Comparison of ENCODE assay signal across 14 mouse cellular contexts in genomic region chr11:54492559-54492958, GRCm38 (mm10). TPM values are rescaled to one million over a fixed set of nuclear protein-coding genes. Genes with fewer than 3 reads are reported as not detected.
A peak's percentile ranks its signal among the peaks of the same experiment; 100 is the strongest.
DNase-seq lines count a peak whose midpoint lies in the region; ATAC-seq and TF ChIP-seq lines count a peak whose summit lies in the region.
"Had no signal": no experiment of that assay in that cellular context is flagged by ENCODE, and none has a peak within 500 bp of the region (broad histone marks: within the 10 kb centered on the region; RNA-seq: fewer than 3 reads in every experiment).

No protein-coding gene starts in this region.

- H3K4me1 ChIP-seq in limb, embryonic 15.5 days, result no peaks in the 10 kb centered on the region
- H3K4me1 ChIP-seq in limb, embryonic 10.5 days, result no peaks in the 10 kb centered on the region
- no peaks in the 10 kb centered on the region for H3K4me1 ChIP-seq in MEL (ENCODE audit: control insufficient read depth in 1 of 2, insufficient read depth in 2 of 2, low read length in 2 of 2)
- H3K4me1 ChIP-seq in thymus, adult 2 months (replicated peaks; ENCODE audit: control insufficient read depth, insufficient read depth, low read length), result no peaks in the 10 kb centered on the region
- H3K4me1 ChIP-seq in neural tube, embryonic 15.5 days, result no peaks in the 10 kb centered on the region
- H3K4me1 ChIP-seq: liver, embryonic 12.5 days; midbrain, embryonic 12.5 days had no signal

- TF ChIP-seq EP300 in MEL (IDR thresholded peaks at IDR 0.05; ENCODE audit: low read depth in 1 of 2, low read length in 2 of 2), result no peak

- no peak for ATAC-seq in limb, embryonic 15.5 days (ENCODE audit: insufficient number of reproducible peaks, low FRiP score, low TSS enrichment, low read depth)
- peak; percentile 93 for ATAC-seq in granulocyte monocyte progenitor cell, adult 5-6 weeks (replicated peaks; ENCODE audit: poor library complexity, severe bottlenecking)
- ATAC-seq in neural tube, embryonic 15.5 days (ENCODE audit: low FRiP score), result no peak
- ATAC-seq: liver, embryonic 12.5 days had no signal

- DNase-seq in limb, embryonic 10.5 days (ENCODE audit: low spot score), result no peak
- DNase-seq in MEL (ENCODE audit: low read depth, low spot score), result peak; percentile 24
- peak; percentile 19 for DNase-seq in thymus, adult 2 months
- DNase-seq in urinary bladder, postnatal 10 days (ENCODE audit: low spot score), result no peak
- DNase-seq in frontal cortex, postnatal 25 days (ENCODE audit: low spot score in 2 of 2), result no peak
- DNase-seq: cerebellum, postnatal 25 days; gastrocnemius, adult 2 months; kidney, adult 8-10 months had no signal

- H3K27ac ChIP-seq in limb, embryonic 15.5 days, result 0 out of 2 replicates have a peak overlapping the region, but pooled peaks have one; percentile 11
- no peak overlapping the region for H3K27ac ChIP-seq in limb, embryonic 10.5 days
- no peak overlapping the region for H3K27ac ChIP-seq in MEL (ENCODE audit: control insufficient read depth, low read depth, low read length)
- H3K27ac ChIP-seq in thymus, adult 2 months (ENCODE audit: control insufficient read depth, insufficient read depth, low read length), result no peak overlapping the region
- H3K27ac ChIP-seq in neural tube, embryonic 15.5 days (replicated peaks), result no peak overlapping the region
- H3K27ac ChIP-seq: gastrocnemius, adult 2 months; liver, embryonic 12.5 days; midbrain, embryonic 12.5 days had no signal

- TF ChIP-seq RAD21 in MEL (IDR thresholded peaks at IDR 0.05; ENCODE audit: low read depth, low read length), result no peak

- peaks cover 10% of the 10 kb centered on the region; the same call in 1 of the 2 replicates for H3K36me3 ChIP-seq in limb, embryonic 15.5 days
- H3K36me3 ChIP-seq in limb, embryonic 10.5 days, result peaks cover 16% of the 10 kb centered on the region
- H3K36me3 ChIP-seq in MEL (ENCODE audit: control insufficient read depth in 1 of 2, insufficient read depth in 2 of 2, low read length in 2 of 2), result peaks cover 3 to 64% of the 10 kb centered on the region in 2 experiments; a peak in 3 of 4 replicates
- H3K36me3 ChIP-seq in thymus, adult 2 months (ENCODE audit: control insufficient read depth, insufficient read depth, low read length), result no peaks in the 10 kb centered on the region
- peaks cover 10% of the 10 kb centered on the region; the same call in 1 of the 2 replicates for H3K36me3 ChIP-seq in neural tube, embryonic 15.5 days

- 75% methylated on average over 4 of the region's 4 CpGs for WGBS in limb, embryonic 15.5 days
- WGBS in limb, embryonic 10.5 days, result 88% methylated on average over 4 of the region's 4 CpGs
- 6% methylated on average over 4 of the region's 4 CpGs for WGBS in thymus, adult 2 months
- 86% methylated on average over 4 of the region's 4 CpGs for WGBS in neural tube, embryonic 15.5 days

- no peak overlapping the region for H3K9ac ChIP-seq in limb, embryonic 15.5 days
- H3K9ac ChIP-seq in MEL (ENCODE audit: control insufficient read depth, low read depth, low read length, poor library complexity, severe bottlenecking), result no peak overlapping the region
- no peak overlapping the region for H3K9ac ChIP-seq in neural tube, embryonic 15.5 days (replicated peaks)
- H3K9ac ChIP-seq: liver, embryonic 12.5 days; midbrain, embryonic 12.5 days had no signal

- H3K4me3 ChIP-seq in limb, embryonic 15.5 days, result no peak overlapping the region
- H3K4me3 ChIP-seq in limb, embryonic 10.5 days, result no peak overlapping the region
- no peak overlapping the region for H3K4me3 ChIP-seq in MEL (ENCODE audit: control insufficient read depth in 1 of 2, insufficient read depth in 1 of 2, low read depth in 2 of 2, low read length in 2 of 2)
- H3K4me3 ChIP-seq in thymus, adult 2 months (ENCODE audit: control insufficient read depth, insufficient read depth, low read length), result no peak overlapping the region
- no peak overlapping the region for H3K4me3 ChIP-seq in neural tube, embryonic 15.5 days (replicated peaks)
- H3K4me3 ChIP-seq: gastrocnemius, adult 2 months; liver, embryonic 12.5 days; midbrain, embryonic 12.5 days had no signal

- TF ChIP-seq CTCF in MEL (IDR thresholded peaks at IDR 0.05 in 2 of 3, conservative IDR thresholded peaks at IDR 0.05 in 1 of 3; ENCODE audit: control insufficient read depth in 1 of 3, insufficient read depth in 1 of 3, low read depth in 2 of 3, low read length in 3 of 3, poor library complexity in 1 of 3, severe bottlenecking in 1 of 3), result no peak
- no peak for TF ChIP-seq CTCF in thymus, adult 2 months (IDR thresholded peaks at IDR 0.05; ENCODE audit: borderline replicate concordance, control insufficient read depth, extremely low read depth, insufficient read depth, low read length, poor library complexity)

- no peak overlapping the region for H3K4me2 ChIP-seq in limb, embryonic 15.5 days
- no peak overlapping the region for H3K4me2 ChIP-seq in neural tube, embryonic 15.5 days
- H3K4me2 ChIP-seq: liver, embryonic 12.5 days; midbrain, embryonic 12.5 days had no signal

- no peaks in the 10 kb centered on the region for H3K9me3 ChIP-seq in limb, embryonic 15.5 days
- H3K9me3 ChIP-seq in limb, embryonic 10.5 days (replicated peaks), result no peaks in the 10 kb centered on the region
- no peaks in the 10 kb centered on the region for H3K9me3 ChIP-seq in MEL (replicated peaks; ENCODE audit: insufficient read depth, low read length)
- no peaks in the 10 kb centered on the region for H3K9me3 ChIP-seq in neural tube, embryonic 15.5 days (replicated peaks)
- H3K9me3 ChIP-seq: G1E; liver, embryonic 12.5 days; midbrain, embryonic 12.5 days had no signal

- no peaks in the 10 kb centered on the region for H3K27me3 ChIP-seq in limb, embryonic 15.5 days
- no peaks in the 10 kb centered on the region for H3K27me3 ChIP-seq in limb, embryonic 10.5 days (ENCODE audit: low read depth, poor library complexity, severe bottlenecking)
- no peaks in the 10 kb centered on the region for H3K27me3 ChIP-seq in MEL (ENCODE audit: control insufficient read depth in 1 of 2, insufficient read depth in 2 of 2, low read length in 2 of 2)
- H3K27me3 ChIP-seq in thymus, adult 2 months (ENCODE audit: control insufficient read depth, insufficient read depth, low read length), result no peaks in the 10 kb centered on the region
- no peaks in the 10 kb centered on the region for H3K27me3 ChIP-seq in neural tube, embryonic 15.5 days (replicated peaks)
- H3K27me3 ChIP-seq: liver, embryonic 12.5 days; midbrain, embryonic 12.5 days had no signal

- no peaks in the 10 kb centered on the region; the same call in none of the 2 replicates for H3K79me2 ChIP-seq in MEL (ENCODE audit: control insufficient read depth, insufficient read depth, low read length, poor library complexity)

- TF ChIP-seq POLR2A in MEL (IDR thresholded peaks at IDR 0.05; ENCODE audit: control insufficient read depth in 1 of 2, insufficient read depth in 1 of 2, low read depth in 1 of 2, low read length in 2 of 2, poor library complexity in 1 of 2), result no peak
- no peak for TF ChIP-seq POLR2A in thymus, adult 2 months (IDR thresholded peaks at IDR 0.05; ENCODE audit: control insufficient read depth, extremely low read depth, insufficient read depth, low read length, poor library complexity)

TF ChIP-seq in MEL, 35 proteins besides CTCF, POLR2A, EP300 and RAD21:
- no peak for TF ChIP-seq CHD2 (IDR thresholded peaks at IDR 0.05; ENCODE audit: low read length)
- TF ChIP-seq ZMIZ1 (IDR thresholded peaks at IDR 0.05; ENCODE audit: low read depth, low read length), result no peak
- TF ChIP-seq POLR2AphosphoS2 (IDR thresholded peaks at IDR 0.05; ENCODE audit: low read length), result no peak
- TF ChIP-seq UBTF (IDR thresholded peaks at IDR 0.05; ENCODE audit: borderline replicate concordance, insufficient read depth, low read depth, low read length), result no peak
- TF ChIP-seq TAL1 (IDR thresholded peaks at IDR 0.05; ENCODE audit: low read length), result no peak
- TF ChIP-seq KAT2A (conservative IDR thresholded peaks at IDR 0.05; ENCODE audit: low read depth, low read length), result no peak
- TF ChIP-seq ZNF384 (IDR thresholded peaks at IDR 0.05; ENCODE audit: low read depth, low read length), result no peak
- TF ChIP-seq MYC (IDR thresholded peaks at IDR 0.05; ENCODE audit: low read depth, low read length), result no peak
- no peak for TF ChIP-seq JUND (IDR thresholded peaks at IDR 0.05; ENCODE audit: low read depth, low read length)
- TF ChIP-seq NRF1 (IDR thresholded peaks at IDR 0.05; ENCODE audit: insufficient read depth, low read depth, low read length, poor library complexity, severe bottlenecking), result no peak
- TF ChIP-seq CHD1 (IDR thresholded peaks at IDR 0.05; ENCODE audit: low read depth, low read length), result no peak
- no peak for TF ChIP-seq ZC3H11A (IDR thresholded peaks at IDR 0.05; ENCODE audit: low read depth, low read length)
- no peak for TF ChIP-seq ZKSCAN1 (IDR thresholded peaks at IDR 0.05; ENCODE audit: low read depth, low read length)
- no peak for TF ChIP-seq MAZ (IDR thresholded peaks at IDR 0.05; ENCODE audit: low read depth, low read length)
TF ChIP-seq in MEL: peak in this region for 0.

RNA-seq across cellular contexts. Expression of gene Rapgef6, which starts 30.1 kb away (rescaled TPM):
- 31.9 and 32.3 TPM in 2 replicates for polyA plus RNA-seq in limb, embryonic 15.5 days (2015; fragmentation: Nextera tagmentation; extraction: Ambion mirVana)
- polyA plus RNA-seq in limb, embryonic 10.5 days (2016; fragmentation: Nextera tagmentation; extraction: Ambion mirVana), result 28.5 and 34.3 TPM in 2 replicates
- 21.1 and 24.5 TPM in 2 replicates for total RNA-seq in MEL (2012; rRNA removed)
- 10 to 100 TPM in 1 of 2 experiments, not detected in 1; 31.8 TPM for polyA plus RNA-seq in MEL (2012; ENCODE audit: insufficient read depth in 1 of 2, insufficient read length in 2 of 2, low read depth in 1 of 2, low replicate concordance in 2 of 2, missing spikeins in 1 of 2)
- 34.8 and 48.0 TPM in 2 replicates for total RNA-seq in granulocyte monocyte progenitor cell, adult 5-6 weeks (2014; fragmentation: Nextera tagmentation)
- total RNA-seq in granulocyte monocyte progenitor cell, adult 5-6 weeks (2017), result 47.3 and 58.0 TPM in 2 replicates
- polyA plus RNA-seq in thymus, adult 2 months (2012; rRNA removed), result 73.9 and 82.0 TPM in 2 replicates
- polyA plus RNA-seq in neural tube, embryonic 15.5 days (2015; fragmentation: Nextera tagmentation; extraction: Ambion mirVana), result 35.9 and 36.5 TPM in 2 replicates

RNA-seq across cellular contexts. Expression of gene Fnip1, which starts 54.6 kb away (rescaled TPM):
- polyA plus RNA-seq in limb, embryonic 15.5 days (2015; fragmentation: Nextera tagmentation; extraction: Ambion mirVana), result 10.3 and 11.3 TPM in 2 replicates
- polyA plus RNA-seq in limb, embryonic 10.5 days (2016; fragmentation: Nextera tagmentation; extraction: Ambion mirVana), result 7.6 and 9.9 TPM in 2 replicates
- total RNA-seq in MEL (2012; rRNA removed), result 13.6 and 16.4 TPM in 2 replicates
- polyA plus RNA-seq in MEL (2012; ENCODE audit: insufficient read depth in 1 of 2, insufficient read length in 2 of 2, low read depth in 1 of 2, low replicate concordance in 2 of 2, missing spikeins in 1 of 2), result 10 to 100 TPM in 1 of 2 experiments, not detected in 1; 11.9 TPM
- 16.9 and 28.6 TPM in 2 replicates for total RNA-seq in granulocyte monocyte progenitor cell, adult 5-6 weeks (2014; fragmentation: Nextera tagmentation)
- total RNA-seq in granulocyte monocyte progenitor cell, adult 5-6 weeks (2017), result 28.8 and 32.2 TPM in 2 replicates
- polyA plus RNA-seq in thymus, adult 2 months (2012; rRNA removed), result 2.7 and 3.2 TPM in 2 replicates
- polyA plus RNA-seq in neural tube, embryonic 15.5 days (2015; fragmentation: Nextera tagmentation; extraction: Ambion mirVana), result 9.0 and 9.2 TPM in 2 replicates

Comparison
In these comparisons a context has a peak if more than half of its experiments do, and no peak if none do; other contexts are left out.
1. DNase-seq: peak in MEL (single experiment) and thymus, adult 2 months (single experiment); none in limb, embryonic 10.5 days (single experiment), urinary bladder, postnatal 10 days (single experiment) and frontal cortex, postnatal 25 days (0 of 2).